Mouse (Mus musculus) ES-Bruce4 (cell line): Measurements from ENCODE around the gene Cish.

Source experiments
- CTCF ChIP-seq: IDR thresholded peaks from one replicate; pipeline ENCODE4 v1.8.1; 2011; ENCODE audit warnings: low read depth, low read length
- EP300 ChIP-seq: IDR thresholded peaks from 2 replicates; pipeline ENCODE4 v1.6.1; 2011; ENCODE audit warnings: low read depth, low read length; ENCODE audit not compliant: insufficient read depth
- POLR2A ChIP-seq: IDR thresholded peaks from one replicate; pipeline ENCODE4 v1.8.1; 2011; ENCODE audit warnings: low read length; ENCODE audit not compliant: insufficient read depth

DNA sequence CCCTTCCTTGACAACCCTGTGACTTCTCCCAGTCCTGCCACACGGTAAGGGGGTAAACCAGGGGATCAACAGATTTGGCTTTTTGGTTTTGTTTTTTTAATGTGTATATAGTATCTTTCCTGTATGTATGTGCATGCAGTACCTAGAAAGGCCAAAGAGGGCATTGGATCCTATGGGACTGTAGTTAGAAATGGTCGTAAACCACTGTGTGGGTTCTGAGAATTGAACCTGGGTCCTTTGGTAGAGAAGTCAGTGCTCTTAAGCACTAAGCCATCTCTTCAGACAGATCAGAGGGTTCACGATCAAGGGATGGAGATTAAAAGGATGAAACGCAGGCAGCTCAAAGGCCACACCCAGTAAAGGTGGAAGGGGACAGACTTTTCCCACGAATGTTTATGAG is 39.2 kb downstream of the Cish start:
- TF ChIP-seq CTCF (no peak), POLR2A (no peak), EP300 (no peak)
